Mouse (Mus musculus) left cerebral cortex, adult 8-10 months (tissue): Measurements from ENCODE around the gene Plin3. TPM values are rescaled to one million over a fixed set of nuclear protein-coding genes. Genes with fewer than 3 reads are reported as not detected.
A peak's percentile ranks its signal among the peaks of the same experiment; 100 is the strongest.

Experiments
- DNase-seq, 2 experiments: peaks; one replicate each; pipeline ENCODE4 v3.0.0; 2022; ENCODE audit warnings: low spot score in 2 of 2
- total RNA-seq, 4 experiments: library from RNA; stranded (reverse); gene quantifications; 2 replicates each; pipeline ENCODE4 v1.2.4; 2022

The Plin3 gene
- 10 to 100 TPM; 14.6 to 18.2 (median 15.4) TPM for total RNA-seq

GRCm38 (mm10) chr17:56292531-56293222, at the start of gene Plin3:
Gene Plin3 (minus strand): TSS chr17:56292873.
- no peak for DNase-seq

- DNase-seq = no peak
These were observed 48.0 kb upstream of the Plin3 start for GRCm38 (mm10) chr17:56340717-56341116.

- DNase-seq = no peak
These were observed 46.2 kb upstream of the Plin3 start for GRCm38 (mm10) chr17:56338909-56339308.

- DNase-seq = no peak
These were observed 45.1 kb upstream of the Plin3 start for GRCm38 (mm10) chr17:56337791-56338190.

- peak in 1 of 2 experiments; percentile 46 for DNase-seq
These were observed 44.5 kb upstream of the Plin3 start for GRCm38 (mm10) chr17:56337190-56337589.

- DNase-seq = no peak
These were observed 40.3 kb upstream of the Plin3 start for GRCm38 (mm10) chr17:56332987-56333386.

- DNase-seq = no peak
These were observed 38.6 kb upstream of the Plin3 start for GRCm38 (mm10) chr17:56331256-56331655.

- no peak for DNase-seq
These were observed 37.7 kb upstream of the Plin3 start for GRCm38 (mm10) chr17:56330345-56330744.

GRCm38 (mm10) chr17:56329267-56329666, 36.6 kb upstream of the Plin3 start:
- DNase-seq = no peak

- DNase-seq = no peak
These were observed 33.8 kb upstream of the Plin3 start for GRCm38 (mm10) chr17:56326153-56327147.

GRCm38 (mm10) chr17:56325450-56326152, 32.9 kb upstream of the Plin3 start, which contains the start of gene Kdm4b:
Gene Kdm4b (plus strand): TSS chr17:56326062.
- peak; percentile 95 to 100 for DNase-seq

- DNase-seq = no peak
These were observed 31.7 kb upstream of the Plin3 start for GRCm38 (mm10) chr17:56324419-56324818.

- DNase-seq = no peak
These were observed 16.7 kb upstream of the Plin3 start for GRCm38 (mm10) chr17:56309191-56309945.

- no peak for DNase-seq
These were observed 15.4 kb upstream of the Plin3 start for GRCm38 (mm10) chr17:56308088-56308487.

GRCm38 (mm10) chr17:56305826-56306225, 13.2 kb upstream of the Plin3 start:
- no peak for DNase-seq

GRCm38 (mm10) chr17:56305156-56305555, 12.5 kb upstream of the Plin3 start:
- DNase-seq = no peak

- no peak for DNase-seq
These were observed 12.0 kb upstream of the Plin3 start for GRCm38 (mm10) chr17:56304718-56305117.

GRCm38 (mm10) chr17:56303847-56304586, 11.3 kb upstream of the Plin3 start:
- DNase-seq = peak; percentile 84 to 89

- DNase-seq = no peak
These were observed 10.6 kb upstream of the Plin3 start, which contains the start of gene Uhrf1 for GRCm38 (mm10) chr17:56303160-56303846. Gene Uhrf1 (plus strand): TSS chr17:56303321.
